Mouse (Mus musculus): Measurements from ENCODE around the gene Cd200r4. TPM values are rescaled to one million over a fixed set of nuclear protein-coding genes. Genes with fewer than 3 reads are reported as not detected.

Cd200r4 gene
- polyA plus RNA-seq, 1 experiment = not detected

GRCm38 (mm10) chr16:44772577-44772976 is 39.0 kb upstream of the Cd200r4 start:
- H3K4me3 ChIP-seq (ENCODE audit: insufficient read depth, poor library complexity, severe bottlenecking) = no peak overlapping the region
- no peaks in the 10 kb centered on the region for H3K79me2 ChIP-seq (ENCODE audit: control insufficient read depth, insufficient read depth)
- no peak overlapping the region for H3ac ChIP-seq (ENCODE audit: control insufficient read depth, insufficient read length, low read depth)
- H3K27me3 ChIP-seq (ENCODE audit: control insufficient read depth, insufficient read depth, insufficient read length) = no peaks in the 10 kb centered on the region
- H3K79me3 ChIP-seq (ENCODE audit: low read depth) = no peaks in the 10 kb centered on the region
- no peak for TF ChIP-seq CEBPB (IDR thresholded peaks at IDR 0.05; ENCODE audit: low read depth)
- no peak for TF ChIP-seq CTCF (IDR thresholded peaks at IDR 0.05; ENCODE audit: control insufficient read depth, insufficient read depth, insufficient read length)
- no peak for TF ChIP-seq USF1 (IDR thresholded peaks at IDR 0.05; ENCODE audit: low read depth)
- TF ChIP-seq MYOG (IDR thresholded peaks at IDR 0.05; ENCODE audit: control insufficient read depth, extremely low read depth, insufficient read length) = no peak
- no peak for TF ChIP-seq MAX (IDR thresholded peaks at IDR 0.05)
- TF ChIP-seq MYOD1 (IDR thresholded peaks at IDR 0.05; ENCODE audit: control insufficient read depth, insufficient read length, low read depth) = no peak
- H3K36me3 ChIP-seq (ENCODE audit: control insufficient read depth, insufficient read depth) = no peaks in the 10 kb centered on the region

DNA sequence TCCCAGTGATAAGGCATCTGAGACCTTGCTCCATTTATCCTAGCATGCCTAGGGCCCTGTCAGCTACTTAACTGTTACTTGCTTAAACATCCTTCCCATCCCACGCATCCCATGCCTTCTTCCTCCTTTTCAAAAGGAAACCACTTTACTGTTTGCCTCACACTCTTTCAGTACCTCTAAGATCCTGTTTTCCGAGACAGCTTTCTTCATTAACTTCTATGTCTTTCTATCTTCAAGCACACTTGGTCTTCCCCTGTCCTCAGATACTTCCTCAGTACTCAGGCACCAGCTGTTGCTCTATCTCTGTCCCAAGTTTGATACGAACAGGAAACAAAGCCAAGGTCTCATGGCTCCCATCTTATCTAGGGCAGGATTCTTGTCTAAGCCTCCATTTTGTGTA is 37.9 kb upstream of the Cd200r4 start:
- no peaks in the 10 kb centered on the region for H3K27me3 ChIP-seq (ENCODE audit: control insufficient read depth, insufficient read depth, insufficient read length)
- H3K79me3 ChIP-seq (ENCODE audit: low read depth) = no peaks in the 10 kb centered on the region
- H3K36me3 ChIP-seq (ENCODE audit: control insufficient read depth, insufficient read depth) = no peaks in the 10 kb centered on the region
- H3K4me3 ChIP-seq (ENCODE audit: insufficient read depth, poor library complexity, severe bottlenecking) = no peak overlapping the region
- no peaks in the 10 kb centered on the region for H3K79me2 ChIP-seq (ENCODE audit: control insufficient read depth, insufficient read depth)
- TF ChIP-seq MYOG (IDR thresholded peaks at IDR 0.05; ENCODE audit: control insufficient read depth, extremely low read depth, insufficient read length) (no peak), USF1 (IDR thresholded peaks at IDR 0.05; ENCODE audit: low read depth) (no peak), CTCF (IDR thresholded peaks at IDR 0.05; ENCODE audit: control insufficient read depth, insufficient read depth, insufficient read length) (no peak), CEBPB (IDR thresholded peaks at IDR 0.05; ENCODE audit: low read depth) (no peak), MYOD1 (IDR thresholded peaks at IDR 0.05; ENCODE audit: control insufficient read depth, insufficient read length, low read depth) (no peak), FOSL1 (IDR thresholded peaks at IDR 0.05; ENCODE audit: insufficient read depth, low read length, poor library complexity, severe bottlenecking) (no peak), MAX (IDR thresholded peaks at IDR 0.05) (no peak)
- no peak overlapping the region for H3ac ChIP-seq (ENCODE audit: control insufficient read depth, insufficient read length, low read depth)

DNA sequence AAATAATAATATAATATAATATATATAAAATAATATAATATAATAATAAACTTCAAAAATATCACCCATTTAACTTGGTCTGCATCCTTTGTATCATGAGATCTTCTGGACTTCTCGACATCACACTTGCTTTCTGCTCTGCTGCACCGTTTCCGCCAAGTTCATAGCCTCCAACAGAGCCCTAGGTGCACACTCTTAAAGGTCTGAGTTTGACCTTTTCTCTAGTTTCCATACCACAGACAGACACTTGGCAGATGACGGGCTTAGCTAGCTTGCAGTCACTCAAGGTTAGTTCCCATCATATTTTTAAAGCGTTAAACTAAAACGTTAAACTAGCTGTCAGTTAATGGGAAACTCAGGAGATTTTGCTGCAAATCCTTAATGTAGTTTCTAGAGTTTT is 37.3 kb upstream of the Cd200r4 start:
- no peak overlapping the region for H3K4me3 ChIP-seq (ENCODE audit: insufficient read depth, poor library complexity, severe bottlenecking)
- H3K79me3 ChIP-seq (ENCODE audit: low read depth) = no peaks in the 10 kb centered on the region
- no peak overlapping the region for H3ac ChIP-seq (ENCODE audit: control insufficient read depth, insufficient read length, low read depth)
- H3K27me3 ChIP-seq (ENCODE audit: control insufficient read depth, insufficient read depth, insufficient read length) = no peaks in the 10 kb centered on the region
- H3K36me3 ChIP-seq (ENCODE audit: control insufficient read depth, insufficient read depth) = no peaks in the 10 kb centered on the region
- TF ChIP-seq CTCF (IDR thresholded peaks at IDR 0.05; ENCODE audit: control insufficient read depth, insufficient read depth, insufficient read length) (no peak), USF1 (IDR thresholded peaks at IDR 0.05; ENCODE audit: low read depth) (no peak), MYOG (IDR thresholded peaks at IDR 0.05; ENCODE audit: control insufficient read depth, extremely low read depth, insufficient read length) (no peak), MYOD1 (IDR thresholded peaks at IDR 0.05; ENCODE audit: control insufficient read depth, insufficient read length, low read depth) (no peak), MAX (IDR thresholded peaks at IDR 0.05) (no peak), FOSL1 (IDR thresholded peaks at IDR 0.05; ENCODE audit: insufficient read depth, low read length, poor library complexity, severe bottlenecking) (no peak), CEBPB (IDR thresholded peaks at IDR 0.05; ENCODE audit: low read depth) (no peak)
- no peaks in the 10 kb centered on the region for H3K79me2 ChIP-seq (ENCODE audit: control insufficient read depth, insufficient read depth)

- H3K79me2 ChIP-seq (ENCODE audit: control insufficient read depth, insufficient read depth) = no peaks in the 10 kb centered on the region
- H3K4me3 ChIP-seq (ENCODE audit: insufficient read depth, poor library complexity, severe bottlenecking) = no peak overlapping the region
- H3K79me3 ChIP-seq (ENCODE audit: low read depth) = no peaks in the 10 kb centered on the region
- no peaks in the 10 kb centered on the region for H3K27me3 ChIP-seq (ENCODE audit: control insufficient read depth, insufficient read depth, insufficient read length)
- no peaks in the 10 kb centered on the region for H3K36me3 ChIP-seq (ENCODE audit: control insufficient read depth, insufficient read depth)
- TF ChIP-seq FOSL1 (IDR thresholded peaks at IDR 0.05; ENCODE audit: insufficient read depth, low read length, poor library complexity, severe bottlenecking) (no peak), USF1 (IDR thresholded peaks at IDR 0.05; ENCODE audit: low read depth) (no peak), MYOD1 (IDR thresholded peaks at IDR 0.05; ENCODE audit: control insufficient read depth, insufficient read length, low read depth) (no peak), MYOG (IDR thresholded peaks at IDR 0.05; ENCODE audit: control insufficient read depth, extremely low read depth, insufficient read length) (no peak), MAX (IDR thresholded peaks at IDR 0.05) (no peak), CTCF (IDR thresholded peaks at IDR 0.05; ENCODE audit: control insufficient read depth, insufficient read depth, insufficient read length) (no peak), CEBPB (IDR thresholded peaks at IDR 0.05; ENCODE audit: low read depth) (no peak)
- H3ac ChIP-seq (ENCODE audit: control insufficient read depth, insufficient read length, low read depth) = no peak overlapping the region
Observed at GRCm38 (mm10) chr16:44778538-44779147, 32.9 kb upstream of the Cd200r4 start.

DNA sequence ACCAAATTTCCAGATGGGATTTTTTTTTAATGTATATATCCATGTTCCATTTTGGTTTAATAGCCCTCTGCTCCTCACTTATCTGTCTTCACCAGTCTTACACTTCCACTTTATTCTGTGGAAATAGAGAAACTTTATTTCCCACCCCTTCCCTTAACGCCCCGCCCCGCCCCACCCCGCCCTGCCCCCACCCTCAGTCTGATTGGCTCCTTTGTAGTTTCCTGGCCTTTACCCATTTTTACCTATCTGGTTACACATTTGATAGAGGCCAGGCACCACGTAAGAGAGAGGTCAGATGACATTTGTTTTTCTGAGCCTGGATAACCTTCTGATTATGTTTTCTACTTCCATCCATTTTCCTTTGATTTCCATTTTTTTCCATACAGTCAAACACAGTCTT is 32.0 kb upstream of the Cd200r4 start:
- Histone ChIP-seq H3K4me3 (ENCODE audit: insufficient read depth, poor library complexity, severe bottlenecking) (no peak overlapping the region), H3K79me3 (ENCODE audit: low read depth) (no peaks in the 10 kb centered on the region), H3K27me3 (ENCODE audit: control insufficient read depth, insufficient read depth, insufficient read length) (no peaks in the 10 kb centered on the region), H3K79me2 (ENCODE audit: control insufficient read depth, insufficient read depth) (no peaks in the 10 kb centered on the region), H3ac (ENCODE audit: control insufficient read depth, insufficient read length, low read depth) (no peak overlapping the region), H3K36me3 (ENCODE audit: control insufficient read depth, insufficient read depth) (no peaks in the 10 kb centered on the region)
- TF ChIP-seq FOSL1 (IDR thresholded peaks at IDR 0.05; ENCODE audit: insufficient read depth, low read length, poor library complexity, severe bottlenecking) = no peak
- no peak for TF ChIP-seq MYOD1 (IDR thresholded peaks at IDR 0.05; ENCODE audit: control insufficient read depth, insufficient read length, low read depth)
- TF ChIP-seq MAX (IDR thresholded peaks at IDR 0.05) = no peak
- no peak for TF ChIP-seq USF1 (IDR thresholded peaks at IDR 0.05; ENCODE audit: low read depth)
- TF ChIP-seq CEBPB (IDR thresholded peaks at IDR 0.05; ENCODE audit: low read depth) = no peak
- TF ChIP-seq MYOG (IDR thresholded peaks at IDR 0.05; ENCODE audit: control insufficient read depth, extremely low read depth, insufficient read length) = no peak
- TF ChIP-seq CTCF (IDR thresholded peaks at IDR 0.05; ENCODE audit: control insufficient read depth, insufficient read depth, insufficient read length) = no peak
